Mouse (Mus musculus) liver, adult 2 months (tissue): ENCODE measurements at regions not wholly inside any gene's neighbourhood (a gene's known extent, or its start where the extent isn't known, plus 50 kb on each side); places are given as distances from the start of the nearest gene placed in this dataset.

Experiments
- DNase-seq: peaks from one replicate; pipeline ENCODE4 v3.0.0-alpha.2; 2011; ENCODE audit warnings: low read depth, low spot score; ENCODE audit errors: extremely low read depth
- H3K27ac ChIP-seq: fragments of 200-500 bp; replicated peaks from 2 replicates; pipeline ENCODE4 v1.5.1; 2012; ENCODE audit warnings: low read depth, mild to moderate bottlenecking, control low read depth, inconsistent platforms, low read length; ENCODE audit not compliant: insufficient read depth
- H3K27me3 ChIP-seq: fragments of 200-500 bp; 2 replicates; pipeline ENCODE4 v1.6.1; 2012; ENCODE audit warnings: mild to moderate bottlenecking, moderate library complexity, low read length, inconsistent platforms; ENCODE audit not compliant: control insufficient read depth, insufficient read depth
- H3K36me3 ChIP-seq: fragments of 200-500 bp; 2 replicates; pipeline ENCODE4 v1.6.1; 2012; ENCODE audit warnings: low read length, inconsistent platforms; ENCODE audit not compliant: control insufficient read depth, insufficient read depth
- H3K4me1 ChIP-seq: fragments of 200-500 bp; 2 replicates; pipeline ENCODE4 v1.6.1; 2011; ENCODE audit warnings: low read length; ENCODE audit not compliant: control insufficient read depth, insufficient read depth
- H3K4me3 ChIP-seq: fragments of 200-500 bp; 2 replicates; pipeline ENCODE4 v1.5.1; 2011; ENCODE audit warnings: low read depth, mild to moderate bottlenecking, control low read depth, low read length, moderate library complexity; ENCODE audit not compliant: insufficient read depth
- H3K79me2 ChIP-seq: fragments of 200-500 bp; 2 replicates; pipeline ENCODE4 v1.6.1; 2012; ENCODE audit warnings: inconsistent platforms, mild to moderate bottlenecking, low read length, moderate library complexity; ENCODE audit not compliant: control insufficient read depth, insufficient read depth
- H3K9ac ChIP-seq: fragments of 200-500 bp; 2 replicates; pipeline ENCODE4 v1.6.1; 2012; ENCODE audit warnings: low read depth, mild to moderate bottlenecking, control low read depth, inconsistent platforms, low read length
- CTCF ChIP-seq: fragments of 200-500 bp; IDR thresholded peaks from 2 replicates; pipeline ENCODE4 v1.5.1; 2011; ENCODE audit warnings: low read depth, low read length, control low read depth
- POLR2A ChIP-seq: fragments of 200-500 bp; IDR thresholded peaks from 2 replicates; pipeline ENCODE4 v1.6.1; 2011; ENCODE audit warnings: low read length, control low read depth; ENCODE audit not compliant: insufficient read depth; ENCODE audit errors: extremely low read depth
- WGBS: fragments of 180-500 bp; shearing (Covaris S2); methylation state at CpG from one replicate; pipeline ENCODE4 v1.1.7; 2018; 5-methylcytosine and 5-hydroxymethylcytosine counted together

- 65% methylated on average over 1 of the region's 1 CpGs for WGBS
- TF ChIP-seq CTCF (no peak), POLR2A (no peak)
Measured at GRCm38 (mm10) chr14:53901103-53901502, 352.8 kb downstream of the Dad1 start.

GRCm38 (mm10) chr14:53881304-53881703, 372.6 kb downstream of the Dad1 start:
- Histone ChIP-seq H3K27ac (no peak overlapping the region), H3K9ac (no peak overlapping the region), H3K27me3 (0 out of 2 replicates have a peak, but pooled peaks cover 2% of the 10 kb centered on the region), H3K4me3 (no peak overlapping the region), H3K4me1 (no peaks in the 10 kb centered on the region), H3K79me2 (no peaks in the 10 kb centered on the region), H3K36me3 (no peaks in the 10 kb centered on the region)
- TF ChIP-seq POLR2A (no peak), CTCF (no peak)
- WGBS, result 13% methylated on average over 3 of the region's 3 CpGs
- no peak for DNase-seq

More at GRCm38 (mm10) chr14:53901103-53901502, 352.8 kb downstream of the Dad1 start:
- Histone ChIP-seq H3K9ac (no peak overlapping the region), H3K27ac (no peak overlapping the region), H3K79me2 (no peaks in the 10 kb centered on the region), H3K36me3 (no peaks in the 10 kb centered on the region), H3K4me1 (no peaks in the 10 kb centered on the region), H3K4me3 (no peak overlapping the region), H3K27me3 (no peaks in the 10 kb centered on the region)
- no peak for DNase-seq

GRCm38 (mm10) chr14:53876581-53876980, 377.3 kb downstream of the Dad1 start:
- WGBS, result 63% methylated on average over 7 of the region's 7 CpGs
- no peak for DNase-seq
- Histone ChIP-seq H3K36me3 (no peaks in the 10 kb centered on the region), H3K79me2 (no peaks in the 10 kb centered on the region), H3K27ac (no peak overlapping the region), H3K4me3 (no peak overlapping the region), H3K27me3 (no peaks in the 10 kb centered on the region), H3K9ac (no peak overlapping the region), H3K4me1 (no peaks in the 10 kb centered on the region)
- TF ChIP-seq CTCF, result no peak
- TF ChIP-seq POLR2A, result no peak

GRCm38 (mm10) chr14:53875736-53876135, 378.2 kb downstream of the Dad1 start:
- TF ChIP-seq POLR2A (no peak), CTCF (no peak)
- WGBS, result 61% methylated on average over 6 of the region's 6 CpGs
- no peak for DNase-seq
- no peak overlapping the region for H3K9ac ChIP-seq
- no peaks in the 10 kb centered on the region for H3K79me2 ChIP-seq
- no peak overlapping the region for H3K4me3 ChIP-seq
- no peak overlapping the region for H3K27ac ChIP-seq
- no peaks in the 10 kb centered on the region for H3K27me3 ChIP-seq
- H3K36me3 ChIP-seq, result no peaks in the 10 kb centered on the region
- no peaks in the 10 kb centered on the region for H3K4me1 ChIP-seq

- H3K27me3 ChIP-seq, result no peaks in the 10 kb centered on the region
- TF ChIP-seq POLR2A (no peak), CTCF (no peak)
- no peaks in the 10 kb centered on the region for H3K36me3 ChIP-seq
- H3K4me1 ChIP-seq, result no peaks in the 10 kb centered on the region
- no peaks in the 10 kb centered on the region for H3K79me2 ChIP-seq
- H3K4me3 ChIP-seq, result no peak overlapping the region
- WGBS, result 80% methylated on average over 7 of the region's 7 CpGs
- no peak overlapping the region for H3K9ac ChIP-seq
- no peak for DNase-seq
- H3K27ac ChIP-seq, result no peak overlapping the region
Measured at GRCm38 (mm10) chr14:53847049-53847448, 406.9 kb downstream of the Dad1 start.

GRCm38 (mm10) chr14:53845646-53846045, 408.3 kb downstream of the Dad1 start:
- no peak overlapping the region for H3K4me3 ChIP-seq
- DNase-seq, result no peak
- no peaks in the 10 kb centered on the region for H3K4me1 ChIP-seq
- H3K79me2 ChIP-seq, result no peaks in the 10 kb centered on the region
- no peak overlapping the region for H3K9ac ChIP-seq
- 68% methylated on average over 9 of the region's 9 CpGs for WGBS
- TF ChIP-seq POLR2A (no peak), CTCF (no peak)
- no peaks in the 10 kb centered on the region for H3K36me3 ChIP-seq
- H3K27me3 ChIP-seq, result no peaks in the 10 kb centered on the region
- H3K27ac ChIP-seq, result no peak overlapping the region
